Mouse (Mus musculus) thymus, postnatal 4 days (tissue): ENCODE results near the gene Spaca9.

Experiments
- DNase-seq: peaks from one replicate; pipeline ENCODE4 v3.0.0; 2021

Gene Spaca9

DNA sequence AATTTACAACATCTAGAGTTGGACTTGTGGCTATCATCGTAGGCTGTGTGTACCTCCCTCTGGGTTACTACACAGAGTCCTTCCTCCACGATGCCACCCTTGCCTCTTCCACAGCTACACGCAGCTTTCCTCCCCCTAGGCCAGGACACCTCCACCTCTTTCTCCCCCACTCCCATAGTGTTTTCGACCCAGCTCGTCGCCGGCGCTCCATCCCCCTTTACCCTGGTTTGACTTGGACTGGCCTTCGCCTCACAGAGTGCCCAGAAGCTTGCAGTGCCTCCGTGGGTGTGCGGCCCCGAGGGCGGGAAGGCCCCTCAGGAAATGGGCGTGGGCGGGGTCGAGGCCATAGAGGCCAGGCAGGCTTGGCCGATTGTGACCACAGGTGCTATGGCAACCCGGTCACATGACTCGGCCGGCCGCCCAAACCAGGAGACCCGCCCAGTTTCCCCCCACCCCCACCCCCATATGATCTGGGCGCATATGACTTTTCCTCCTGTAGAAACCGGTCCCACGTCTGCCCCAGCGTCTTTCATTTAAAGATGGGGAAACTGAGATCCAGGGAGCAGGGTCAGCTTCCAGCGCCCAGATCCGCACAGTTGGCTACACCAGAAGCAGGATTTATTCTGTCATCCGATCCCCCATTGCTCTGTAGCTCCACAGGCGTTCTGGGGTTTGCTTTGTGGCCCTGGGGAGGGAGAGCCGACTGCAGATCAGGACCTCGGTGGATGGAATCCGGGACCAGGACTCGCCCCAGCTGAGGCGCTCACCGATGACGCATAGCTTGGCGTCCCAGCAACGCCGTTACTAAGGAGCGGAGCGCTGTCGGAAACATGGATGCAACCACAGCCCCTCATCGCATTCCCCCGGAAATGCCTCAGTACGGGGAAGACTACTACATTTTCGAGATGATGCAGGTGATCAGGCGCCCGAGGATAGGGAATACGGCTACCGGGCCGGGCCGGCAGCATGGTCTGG lies at the start of gene Spaca9, which contains the start of gene Ak8:
Spaca9 (minus strand) TSS at position 367 of the 975 bp plus-strand sequence.
Ak8 (plus strand) TSS at position 804 of the 975 bp plus-strand sequence.
- DNase-seq = peak; percentile 47

DNA sequence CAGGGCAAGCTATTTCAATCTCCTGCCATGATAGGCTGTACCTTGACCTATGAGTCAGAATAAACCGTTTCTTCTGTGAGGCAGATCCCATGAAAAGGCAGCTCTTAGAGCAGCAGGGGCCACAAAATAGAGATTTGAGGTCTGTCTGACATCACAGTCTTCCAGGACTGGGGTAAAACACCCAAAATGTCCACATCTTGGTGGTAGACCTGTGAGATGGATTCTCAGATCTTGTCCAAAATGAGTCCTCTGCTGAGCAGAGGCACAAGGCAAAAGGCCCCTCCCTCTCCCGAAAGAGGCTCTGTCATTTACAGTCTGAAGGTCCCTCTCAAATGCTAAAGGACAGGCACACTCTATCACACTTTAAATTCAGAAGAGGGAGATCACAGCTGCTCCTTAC lies 48.2 kb upstream of the Spaca9 start:
- DNase-seq = no peak

DNA sequence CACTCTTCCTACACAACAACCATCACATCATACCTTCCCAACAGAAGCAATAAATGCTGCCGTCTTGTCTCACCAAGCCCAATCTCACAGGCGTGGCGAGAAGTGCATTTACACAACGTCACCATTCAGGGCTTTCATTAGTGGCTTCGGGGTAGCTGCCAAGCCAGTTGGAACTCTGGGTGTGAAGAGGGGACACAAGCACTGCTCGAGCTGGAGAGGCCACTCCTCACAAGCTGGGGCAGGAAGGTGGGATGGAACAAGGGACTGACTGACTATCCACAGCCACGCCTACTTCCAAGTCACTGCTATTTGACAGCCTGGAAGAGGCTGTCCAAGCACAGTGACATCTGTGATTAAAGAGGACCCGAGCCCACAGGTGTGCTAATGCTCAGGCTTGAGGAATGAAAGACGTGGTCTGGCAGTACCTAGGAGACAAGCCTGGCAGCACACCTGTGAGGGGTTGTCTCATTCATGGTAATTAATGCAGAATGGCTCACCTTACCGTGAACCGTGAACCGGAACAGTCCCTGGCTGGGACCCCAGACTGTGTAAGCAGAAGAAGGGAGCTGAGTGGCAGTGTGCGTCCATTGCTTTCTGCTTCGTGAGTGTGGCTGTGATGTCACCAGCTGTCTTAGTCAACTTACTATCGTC lies 47.3 kb upstream of the Spaca9 start:
- DNase-seq = no peak

- DNase-seq = no peak
Observed at GRCm38 (mm10) chr2:28742701-28743100, 43.2 kb upstream of the Spaca9 start.

GRCm38 (mm10) chr2:28740159-28740558 lies 40.6 kb upstream of the Spaca9 start:
- no peak for DNase-seq

- DNase-seq = no peak
Observed at GRCm38 (mm10) chr2:28737112-28737511, 37.6 kb upstream of the Spaca9 start.

GRCm38 (mm10) chr2:28730676-28731075 lies 31.1 kb upstream of the Spaca9 start:
- no peak for DNase-seq

DNA sequence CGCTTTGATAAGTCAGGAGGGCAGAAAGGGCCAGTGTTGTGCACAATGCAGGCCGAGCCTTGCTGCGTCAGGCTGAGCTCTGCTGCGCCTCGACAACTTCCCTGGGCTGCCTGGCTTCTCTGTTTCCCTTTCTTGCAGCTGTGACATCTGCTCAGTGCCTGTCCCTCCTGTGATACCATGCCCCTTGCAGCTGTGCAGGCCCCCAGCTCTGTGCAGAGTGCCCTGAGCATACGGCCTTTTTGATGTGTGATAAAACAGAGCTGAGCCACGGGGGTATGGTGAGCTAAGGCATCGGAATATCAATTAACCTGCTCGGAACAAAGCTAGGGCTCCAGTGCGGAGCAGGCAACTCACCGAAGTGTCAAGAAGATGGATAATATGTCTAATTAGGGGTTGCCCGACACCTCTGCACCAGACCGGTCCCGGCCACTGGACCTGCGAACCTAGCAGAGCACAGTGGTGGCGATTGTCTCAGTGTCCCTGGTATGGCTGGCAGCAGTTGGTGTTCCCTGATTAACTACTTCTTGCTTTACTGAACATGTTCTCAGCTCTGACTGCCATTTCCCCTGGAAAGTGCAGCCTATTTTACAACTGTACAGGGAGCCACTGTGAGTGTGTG lies 28.4 kb upstream of the Spaca9 start:
- DNase-seq = peak; percentile 55

- no peak for DNase-seq
Observed at GRCm38 (mm10) chr2:28723912-28724311, 24.4 kb upstream of the Spaca9 start.

DNA sequence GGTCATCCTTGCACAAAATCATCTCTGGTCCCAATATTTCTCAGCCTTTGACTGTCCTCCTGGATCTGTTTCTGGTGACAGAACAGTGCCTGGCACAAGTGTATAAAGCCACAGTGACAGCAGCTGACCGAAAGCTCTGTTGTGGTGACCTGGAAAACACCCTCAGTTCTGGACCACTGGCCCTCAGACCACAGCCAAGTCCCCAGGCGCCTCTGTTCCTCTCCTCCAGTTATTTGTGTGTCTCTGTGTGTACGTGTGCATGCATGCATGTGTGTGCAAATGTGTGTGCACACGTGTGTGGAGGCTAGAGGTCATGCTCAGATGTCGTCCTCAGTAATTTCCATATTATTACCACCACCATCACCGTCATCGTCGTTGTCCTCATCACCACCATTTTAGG lies 22.9 kb upstream of the Spaca9 start:
- DNase-seq = no peak

DNA sequence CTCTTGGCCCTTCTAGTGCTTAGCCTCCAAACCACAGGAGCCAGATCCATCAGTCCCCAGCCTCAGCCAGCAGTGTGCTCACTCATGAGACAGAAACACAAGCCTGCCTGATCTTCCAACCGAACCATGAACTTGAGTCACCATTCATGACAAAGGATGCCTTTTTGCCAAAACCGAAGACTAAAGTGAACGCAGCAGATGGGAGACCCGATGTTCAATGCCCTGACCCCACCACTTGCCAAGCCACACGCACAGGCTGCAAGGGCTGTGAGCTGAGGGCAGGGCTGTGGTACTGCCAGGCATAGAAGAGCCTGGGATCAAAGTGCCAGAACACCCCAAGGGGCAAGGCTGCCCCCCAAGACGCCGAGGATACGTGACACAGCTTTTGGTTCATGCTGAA lies 13.5 kb upstream of the Spaca9 start:
- no peak for DNase-seq

DNA sequence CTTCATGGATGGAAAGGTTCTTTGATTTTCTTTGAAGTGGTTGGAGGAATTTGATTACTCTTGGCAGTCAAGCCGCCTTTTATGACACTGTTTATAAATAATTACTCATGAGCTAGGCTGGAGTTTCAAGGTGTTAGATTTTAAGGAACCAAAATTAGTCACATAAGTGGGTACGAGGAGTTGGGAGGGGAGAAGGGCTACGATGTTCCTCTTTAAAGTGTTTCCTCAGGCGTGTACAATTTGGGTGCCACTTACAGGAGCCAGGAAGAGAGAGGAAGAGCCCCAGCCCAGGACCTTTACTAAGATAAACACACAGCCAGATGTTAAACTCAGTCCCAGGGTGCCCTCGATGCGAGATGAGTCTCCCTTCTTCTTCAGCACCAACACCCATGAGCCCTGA lies 7.3 kb upstream of the Spaca9 start:
- no peak for DNase-seq

- DNase-seq = no peak
Observed at GRCm38 (mm10) chr2:28706106-28706636, 6.6 kb upstream of the Spaca9 start.

DNA sequence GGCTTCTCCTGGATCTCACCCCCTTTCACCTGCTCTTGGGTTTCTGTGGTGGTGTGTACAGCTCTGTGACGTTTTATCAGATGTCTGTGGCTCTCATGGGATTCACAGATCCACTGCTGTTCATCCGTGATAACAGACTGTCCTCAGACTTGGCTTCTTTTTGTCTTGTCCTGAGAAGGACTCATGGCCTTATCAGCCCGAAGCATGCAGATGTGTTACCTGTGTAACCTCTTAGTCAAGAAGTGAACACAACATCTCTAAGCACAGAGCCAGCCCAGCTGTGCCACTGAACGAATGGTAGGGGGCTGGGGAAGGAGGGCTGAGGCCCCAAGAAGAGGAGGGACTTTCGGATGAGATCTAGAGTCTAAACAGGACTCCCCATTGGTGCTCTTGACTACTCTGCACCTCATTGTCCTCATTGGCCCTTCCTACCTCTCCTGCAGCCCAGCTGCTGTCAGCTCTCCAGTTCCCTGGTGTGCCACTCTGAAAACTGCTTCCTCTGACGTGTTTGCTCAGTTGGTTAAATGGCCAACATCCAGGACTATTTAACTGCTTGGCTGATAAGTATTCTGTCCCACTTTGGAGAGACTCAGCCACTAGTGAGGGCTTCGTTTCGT lies 2.2 kb upstream of the Spaca9 start:
- no peak for DNase-seq

- DNase-seq = peak; percentile 20
Observed at GRCm38 (mm10) chr2:28698566-28698965, 961 bp downstream of the Spaca9 start.

- DNase-seq = no peak
Observed at GRCm38 (mm10) chr2:28692692-28693091, 6.8 kb downstream of the Spaca9 start.

DNA sequence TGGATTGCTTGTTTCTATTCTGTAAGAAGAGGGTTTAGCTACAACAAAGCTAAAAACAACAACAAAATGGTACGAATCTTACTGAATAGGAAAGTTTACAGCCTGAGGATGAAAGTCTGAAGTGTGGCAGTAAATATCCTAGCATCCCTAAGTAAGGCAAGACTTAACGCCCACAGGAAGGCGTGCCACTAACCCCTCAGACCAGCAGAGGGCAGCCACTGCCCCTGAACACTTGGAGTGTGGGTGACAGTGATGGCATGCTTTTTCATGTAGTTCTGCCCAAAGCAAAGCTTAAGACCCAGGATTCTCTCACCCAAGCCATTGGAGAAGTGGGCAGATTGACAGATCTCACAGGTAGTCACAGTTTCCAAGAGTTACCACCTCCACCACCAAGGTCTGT lies 11.1 kb downstream of the Spaca9 start:
- peak; percentile 69 for DNase-seq

GRCm38 (mm10) chr2:28685895-28686294 lies 13.6 kb downstream of the Spaca9 start:
- DNase-seq = no peak

- no peak for DNase-seq
Observed at GRCm38 (mm10) chr2:28681718-28682117, 17.8 kb downstream of the Spaca9 start.

GRCm38 (mm10) chr2:28680710-28681109 lies 18.8 kb downstream of the Spaca9 start:
- peak; percentile 30 for DNase-seq

GRCm38 (mm10) chr2:28676005-28676404 lies 23.5 kb downstream of the Spaca9 start:
- no peak for DNase-seq

DNA sequence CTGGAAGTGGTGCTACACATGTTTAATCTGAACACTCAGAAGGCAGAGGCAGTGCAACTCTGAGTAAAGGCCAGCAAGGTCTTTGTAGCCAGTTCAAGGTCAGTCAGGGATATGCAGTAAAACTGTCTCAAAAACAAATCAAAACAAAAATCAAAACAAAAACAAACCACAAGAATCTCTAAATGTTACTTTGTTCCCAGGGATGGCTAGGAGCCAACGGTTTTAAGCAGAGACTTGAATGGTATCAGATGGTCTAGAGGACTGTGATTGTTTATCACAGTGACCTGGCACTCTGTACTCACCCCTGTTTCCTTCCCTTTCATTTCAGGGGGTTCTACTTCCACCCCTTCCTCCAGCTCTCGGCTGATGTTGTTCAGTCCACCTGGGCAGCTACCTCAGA lies 28.1 kb downstream of the Spaca9 start:
- DNase-seq = no peak

GRCm38 (mm10) chr2:28665818-28666217 lies 33.7 kb downstream of the Spaca9 start:
- no peak for DNase-seq
